Mouse (Mus musculus): Measurements from ENCODE around the gene Kif2c. TPM values are rescaled to one million over a fixed set of nuclear protein-coding genes. Genes with fewer than 3 reads are reported as not detected.

The Kif2c gene
- polyA plus RNA-seq, 1 experiment from 2014 or later: 137 TPM

GRCm38 (mm10) chr4:117131890-117132793 lies 50.3 kb downstream of the Kif2c start:
- Histone ChIP-seq H3K27ac (replicated peaks; ENCODE audit: low read depth, low read length) (no peak overlapping the region), H3K27me3 (ENCODE audit: control insufficient read depth, insufficient read depth, low read length) (peaks cover 14% of the 10 kb centered on the region), H3K9ac (replicated peaks; ENCODE audit: low read length) (no peak overlapping the region; the same call in 1 of the 2 replicates), H3K36me3 (replicated peaks; ENCODE audit: control insufficient read depth, insufficient read depth, low read depth, low read length) (no peaks in the 10 kb centered on the region; the same call in 1 of the 2 replicates), H3K9me3 (replicated peaks; ENCODE audit: control insufficient read depth, low read length) (no peaks in the 10 kb centered on the region), H3K4me2 (ENCODE audit: low read depth, low read length) (peak overlapping the region; percentile 99), H3K4me1 (ENCODE audit: control insufficient read depth, insufficient read depth, low read length) (peaks cover 9% of the 10 kb centered on the region; the same call in 1 of the 2 replicates), H3K4me3 (ENCODE audit: low read depth, low read length) (peak overlapping the region; percentile 81)
- 17% methylated on average over 7 of the region's 7 CpGs for WGBS
- DNase-seq (ENCODE audit: low spot score): peak; percentile 52
- ATAC-seq (replicated peaks; ENCODE audit: insufficient number of reproducible peaks, low FRiP score, low TSS enrichment, low read depth): peak; percentile 56

DNA sequence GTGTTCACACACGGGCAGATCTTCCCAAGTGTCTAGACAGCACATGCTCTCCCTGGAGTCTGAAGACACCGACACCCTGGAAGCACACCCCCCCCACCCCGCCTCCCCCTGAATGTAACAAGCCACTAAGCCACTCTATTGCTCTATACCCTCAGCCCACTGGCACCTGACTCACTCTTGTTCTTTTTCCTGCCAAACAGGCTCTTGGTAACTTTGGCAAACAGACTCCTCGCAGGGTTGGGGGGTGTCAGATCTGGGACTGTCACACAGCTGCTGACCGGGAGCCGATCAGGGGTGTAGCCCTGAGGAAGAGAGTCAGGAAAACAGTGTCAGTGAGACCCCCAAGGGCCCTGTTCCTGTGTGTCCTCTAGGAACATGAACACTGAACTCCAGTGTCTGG lies 51.2 kb downstream of the Kif2c start:
- no peaks in the 10 kb centered on the region; the same call in 1 of the 2 replicates for H3K36me3 ChIP-seq (replicated peaks; ENCODE audit: control insufficient read depth, insufficient read depth, low read depth, low read length)
- no peak overlapping the region for H3K4me3 ChIP-seq (ENCODE audit: low read depth, low read length)
- H3K9me3 ChIP-seq (replicated peaks; ENCODE audit: control insufficient read depth, low read length): no peaks in the 10 kb centered on the region
- ATAC-seq (replicated peaks; ENCODE audit: insufficient number of reproducible peaks, low FRiP score, low TSS enrichment, low read depth) (no peak), DNase-seq (ENCODE audit: low spot score) (no peak)
- no peak overlapping the region for H3K9ac ChIP-seq (replicated peaks; ENCODE audit: low read length)
- peak overlapping the region; percentile 1; the same call in 1 of the 2 replicates for H3K4me2 ChIP-seq (ENCODE audit: low read depth, low read length)
- H3K27ac ChIP-seq (replicated peaks; ENCODE audit: low read depth, low read length): no peak overlapping the region
- 64% methylated on average over 6 of the region's 6 CpGs for WGBS
- H3K4me1 ChIP-seq (ENCODE audit: control insufficient read depth, insufficient read depth, low read length): peaks cover 9% of the 10 kb centered on the region; the same call in 1 of the 2 replicates
- peaks cover 14% of the 10 kb centered on the region for H3K27me3 ChIP-seq (ENCODE audit: control insufficient read depth, insufficient read depth, low read length)

DNA sequence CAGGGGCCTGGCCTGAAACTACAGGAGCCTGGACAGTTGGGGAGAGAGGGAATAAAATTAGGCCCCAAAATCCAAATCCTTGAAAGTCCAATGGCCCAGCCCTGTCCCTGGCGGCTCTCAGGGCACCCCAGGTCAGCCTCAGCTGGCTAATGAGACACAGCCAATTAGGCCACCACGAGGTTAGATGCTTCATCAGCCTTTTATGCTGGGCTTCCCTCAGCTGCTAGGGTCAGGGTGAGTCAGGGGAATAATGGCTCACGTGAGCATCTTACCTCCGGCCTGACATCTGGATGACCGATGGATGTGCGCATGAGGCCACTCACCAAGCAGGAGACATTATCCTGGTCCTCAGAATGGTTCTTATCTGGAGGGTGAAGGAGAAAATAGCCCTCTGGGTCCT lies 51.6 kb downstream of the Kif2c start:
- H3K27me3 ChIP-seq (ENCODE audit: control insufficient read depth, insufficient read depth, low read length): peaks cover 14% of the 10 kb centered on the region
- H3K4me1 ChIP-seq (ENCODE audit: control insufficient read depth, insufficient read depth, low read length): peaks cover 11% of the 10 kb centered on the region; the same call in 1 of the 2 replicates
- 60% methylated on average over 6 of the region's 6 CpGs for WGBS
- H3K9ac ChIP-seq (replicated peaks; ENCODE audit: low read length): no peak overlapping the region
- no peak for ATAC-seq (replicated peaks; ENCODE audit: insufficient number of reproducible peaks, low FRiP score, low TSS enrichment, low read depth)
- no peak overlapping the region for H3K4me3 ChIP-seq (ENCODE audit: low read depth, low read length)
- no peak overlapping the region for H3K4me2 ChIP-seq (ENCODE audit: low read depth, low read length)
- no peak for DNase-seq (ENCODE audit: low spot score)
- no peaks in the 10 kb centered on the region for H3K9me3 ChIP-seq (replicated peaks; ENCODE audit: control insufficient read depth, low read length)
- no peak overlapping the region for H3K27ac ChIP-seq (replicated peaks; ENCODE audit: low read depth, low read length)
- H3K36me3 ChIP-seq (replicated peaks; ENCODE audit: control insufficient read depth, insufficient read depth, low read depth, low read length): no peaks in the 10 kb centered on the region; the same call in 1 of the 2 replicates

DNA sequence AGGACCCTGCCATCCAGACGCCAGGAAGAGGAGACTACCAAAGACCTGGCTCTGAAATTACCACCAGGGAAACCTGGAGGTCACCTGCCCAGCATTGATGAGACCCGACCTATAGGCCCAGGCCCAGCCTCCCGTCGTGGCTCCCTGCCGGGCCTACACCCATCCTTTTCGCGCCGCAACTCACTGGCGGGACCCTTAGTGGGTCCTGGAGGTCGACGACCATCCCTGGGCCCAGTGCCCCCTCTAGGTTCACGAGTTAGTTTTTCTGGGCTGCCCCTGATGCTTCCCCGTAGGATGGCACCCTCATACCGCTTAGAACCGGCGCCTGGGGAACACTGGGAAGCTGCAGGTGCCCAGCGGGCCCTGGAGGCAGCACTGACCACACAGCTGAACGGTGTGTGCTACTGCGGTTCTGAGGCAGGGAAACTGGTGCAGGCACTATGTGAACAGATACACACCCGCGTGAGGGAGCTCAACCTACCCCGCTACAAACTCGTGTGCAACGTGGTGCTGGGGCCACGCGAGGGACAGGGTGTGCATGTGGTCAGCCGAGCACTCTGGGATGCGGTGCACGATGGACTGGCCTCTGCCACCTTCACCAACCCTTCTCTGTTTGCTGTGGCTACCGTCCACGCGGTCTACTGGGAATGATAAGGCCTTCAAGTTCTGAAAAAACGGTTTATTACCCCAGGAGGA lies 54.3 kb downstream of the Kif2c start:
- H3K36me3 ChIP-seq (replicated peaks; ENCODE audit: control insufficient read depth, insufficient read depth, low read depth, low read length): no peaks in the 10 kb centered on the region; the same call in 1 of the 2 replicates
- ATAC-seq (replicated peaks; ENCODE audit: insufficient number of reproducible peaks, low FRiP score, low TSS enrichment, low read depth) (no peak), DNase-seq (ENCODE audit: low spot score) (no peak)
- H3K4me3 ChIP-seq (ENCODE audit: low read depth, low read length): no peak overlapping the region
- peaks cover 14% of the 10 kb centered on the region for H3K27me3 ChIP-seq (ENCODE audit: control insufficient read depth, insufficient read depth, low read length)
- WGBS: 89% methylated on average over 33 of the region's 33 CpGs
- H3K9me3 ChIP-seq (replicated peaks; ENCODE audit: control insufficient read depth, low read length): no peaks in the 10 kb centered on the region
- no peak overlapping the region for H3K27ac ChIP-seq (replicated peaks; ENCODE audit: low read depth, low read length)
- peaks cover 16% of the 10 kb centered on the region for H3K4me1 ChIP-seq (ENCODE audit: control insufficient read depth, insufficient read depth, low read length)
- no peak overlapping the region for H3K9ac ChIP-seq (replicated peaks; ENCODE audit: low read length)
- no peak overlapping the region for H3K4me2 ChIP-seq (ENCODE audit: low read depth, low read length)

GRCm38 (mm10) chr4:117126675-117127290 lies 55.7 kb downstream of the Kif2c start, which contains the start of gene Tctex1d4:
TSS of gene Tctex1d4 (plus strand) at chr4:117126794.
- Histone ChIP-seq H3K4me1 (ENCODE audit: control insufficient read depth, insufficient read depth, low read length) (peaks cover 11% of the 10 kb centered on the region), H3K9me3 (replicated peaks; ENCODE audit: control insufficient read depth, low read length) (no peaks in the 10 kb centered on the region), H3K9ac (replicated peaks; ENCODE audit: low read length) (peak within 1 kb of the TSS; percentile 63; the same call in 1 of the 2 replicates), H3K4me2 (ENCODE audit: low read depth, low read length) (no peak within 1 kb of the TSS), H3K36me3 (replicated peaks; ENCODE audit: control insufficient read depth, insufficient read depth, low read depth, low read length) (no peaks in the 10 kb centered on the region; the same call in 1 of the 2 replicates), H3K27ac (replicated peaks; ENCODE audit: low read depth, low read length) (peak within 1 kb of the TSS; percentile 43; the same call in 1 of the 2 replicates), H3K4me3 (ENCODE audit: low read depth, low read length) (no peak within 1 kb of the TSS), H3K27me3 (ENCODE audit: control insufficient read depth, insufficient read depth, low read length) (peaks cover 2% of the 10 kb centered on the region; the same call in 1 of the 2 replicates)
- ATAC-seq (replicated peaks; ENCODE audit: insufficient number of reproducible peaks, low FRiP score, low TSS enrichment, low read depth) (no peak), DNase-seq (ENCODE audit: low spot score) (no peak)
- WGBS: 88% methylated on average over 9 of the region's 9 CpGs

DNA sequence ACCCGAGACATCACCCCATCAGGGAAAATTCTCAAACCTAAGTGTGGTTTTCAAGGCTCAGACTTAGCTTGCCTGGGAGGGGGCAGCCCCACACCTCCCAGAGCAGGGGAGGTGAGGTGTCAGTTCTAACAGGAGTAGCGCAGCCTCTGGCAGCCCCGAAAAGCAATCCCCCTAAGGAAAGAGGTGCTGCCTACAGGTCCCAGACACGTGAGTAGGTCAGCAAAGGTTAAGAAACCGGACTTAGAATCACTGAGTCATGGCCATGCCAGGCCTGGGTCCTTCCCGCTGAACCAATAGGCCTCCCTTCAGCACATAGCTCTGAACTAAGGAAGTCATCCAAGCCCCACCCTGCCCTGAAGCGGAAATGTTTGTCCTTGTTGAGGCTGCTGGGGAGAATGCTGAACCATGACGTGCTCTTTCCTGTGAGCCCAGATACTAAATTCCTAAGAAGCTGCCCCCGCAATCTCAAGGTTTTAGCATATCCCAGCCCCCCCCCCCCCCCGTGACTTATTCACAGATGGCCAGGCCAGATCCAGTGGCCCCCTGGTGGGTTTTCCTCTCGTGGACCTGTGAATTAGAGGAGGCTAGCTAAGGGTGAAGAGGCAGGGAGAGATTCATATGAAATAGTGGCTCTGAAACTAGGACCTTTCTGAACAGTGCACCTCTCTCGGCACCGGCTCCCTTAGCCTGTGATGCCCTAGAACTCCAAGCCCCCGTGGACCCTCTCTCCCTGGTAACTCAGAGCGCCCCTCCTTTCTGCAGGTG lies 56.3 kb downstream of the Kif2c start:
- H3K4me3 ChIP-seq (ENCODE audit: low read depth, low read length): no peak overlapping the region
- no peaks in the 10 kb centered on the region; the same call in 1 of the 2 replicates for H3K36me3 ChIP-seq (replicated peaks; ENCODE audit: control insufficient read depth, insufficient read depth, low read depth, low read length)
- WGBS: 47% methylated on average over 15 of the region's 15 CpGs
- ATAC-seq (replicated peaks; ENCODE audit: insufficient number of reproducible peaks, low FRiP score, low TSS enrichment, low read depth) (no peak), DNase-seq (ENCODE audit: low spot score) (no peak)
- peak overlapping the region; percentile 63; the same call in 1 of the 2 replicates for H3K9ac ChIP-seq (replicated peaks; ENCODE audit: low read length)
- peaks cover 10% of the 10 kb centered on the region for H3K4me1 ChIP-seq (ENCODE audit: control insufficient read depth, insufficient read depth, low read length)
- H3K4me2 ChIP-seq (ENCODE audit: low read depth, low read length): no peak overlapping the region
- H3K27me3 ChIP-seq (ENCODE audit: control insufficient read depth, insufficient read depth, low read length): no peaks in the 10 kb centered on the region
- no peaks in the 10 kb centered on the region for H3K9me3 ChIP-seq (replicated peaks; ENCODE audit: control insufficient read depth, low read length)
- peak overlapping the region; percentile 43; the same call in 1 of the 2 replicates for H3K27ac ChIP-seq (replicated peaks; ENCODE audit: low read depth, low read length)

- no peak within 1 kb of the TSS; the same call in 1 of the 2 replicates for H3K4me2 ChIP-seq (ENCODE audit: low read depth, low read length)
- peak within 1 kb of the TSS; percentile 63 for H3K9ac ChIP-seq (replicated peaks; ENCODE audit: low read length)
- no peaks in the 10 kb centered on the region for H3K27me3 ChIP-seq (ENCODE audit: control insufficient read depth, insufficient read depth, low read length)
- peaks cover 10% of the 10 kb centered on the region for H3K4me1 ChIP-seq (ENCODE audit: control insufficient read depth, insufficient read depth, low read length)
- H3K36me3 ChIP-seq (replicated peaks; ENCODE audit: control insufficient read depth, insufficient read depth, low read depth, low read length): no peaks in the 10 kb centered on the region; the same call in 1 of the 2 replicates
- H3K27ac ChIP-seq (replicated peaks; ENCODE audit: low read depth, low read length): peak within 1 kb of the TSS; percentile 63
- no peaks in the 10 kb centered on the region for H3K9me3 ChIP-seq (replicated peaks; ENCODE audit: control insufficient read depth, low read length)
- H3K4me3 ChIP-seq (ENCODE audit: low read depth, low read length): no peak within 1 kb of the TSS
- peak; percentile 67 for DNase-seq (ENCODE audit: low spot score)
- WGBS: 36% methylated on average over 8 of the region's 8 CpGs
- no peak for ATAC-seq (replicated peaks; ENCODE audit: insufficient number of reproducible peaks, low FRiP score, low TSS enrichment, low read depth)
These were observed 57.0 kb downstream of the Kif2c start, which contains the start of gene Btbd19 for GRCm38 (mm10) chr4:117125348-117125909. TSS of gene Btbd19 (minus strand) at chr4:117125725.
